Mouse (Mus musculus): Measurements from ENCODE around the gene Orm1.

Orm1 gene

GRCm38 (mm10) chr4:63355877-63356665 is 11.7 kb downstream of the Orm1 start, which contains the start of gene Orm3:
Orm3 (plus strand) TSS chr4:63356162.
- DNase-seq (ENCODE audit: low read depth, low spot score): no peak

GRCm38 (mm10) chr4:63356981-63357570 is 12.7 kb downstream of the Orm1 start:
- DNase-seq (ENCODE audit: low read depth, low spot score): no peak

DNA sequence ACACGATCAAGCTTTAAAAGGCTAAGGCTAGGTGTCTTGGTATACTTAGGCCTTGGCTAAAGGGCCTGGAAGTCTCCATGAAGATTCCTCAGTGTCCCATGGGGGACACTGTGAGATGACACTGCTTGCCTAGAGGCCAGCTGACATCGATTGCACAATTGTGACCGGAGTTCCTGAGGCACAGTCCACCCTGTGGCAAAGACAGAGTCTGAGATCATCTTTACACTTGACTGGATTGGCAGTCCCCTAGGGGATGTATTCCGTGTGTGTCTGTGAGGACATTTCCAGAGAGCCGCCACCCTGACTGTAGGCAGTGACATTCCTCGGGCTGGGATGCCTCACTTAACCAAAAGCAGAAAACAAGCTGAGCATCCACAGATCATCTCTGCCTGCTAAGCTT is 15.5 kb downstream of the Orm1 start:
- no peak for DNase-seq (ENCODE audit: low read depth, low spot score)

- no peak for DNase-seq (ENCODE audit: low read depth, low spot score)
These were observed 17.8 kb downstream of the Orm1 start, which contains the start of gene Orm2 for GRCm38 (mm10) chr4:63362150-63362549. Orm2 (plus strand) TSS chr4:63362449.

GRCm38 (mm10) chr4:63368577-63368976 is 24.2 kb downstream of the Orm1 start:
- DNase-seq (ENCODE audit: low read depth, low spot score): peak; percentile 78

- DNase-seq (ENCODE audit: low read depth, low spot score): no peak
These were observed 26.5 kb downstream of the Orm1 start for GRCm38 (mm10) chr4:63370897-63371296.

DNA sequence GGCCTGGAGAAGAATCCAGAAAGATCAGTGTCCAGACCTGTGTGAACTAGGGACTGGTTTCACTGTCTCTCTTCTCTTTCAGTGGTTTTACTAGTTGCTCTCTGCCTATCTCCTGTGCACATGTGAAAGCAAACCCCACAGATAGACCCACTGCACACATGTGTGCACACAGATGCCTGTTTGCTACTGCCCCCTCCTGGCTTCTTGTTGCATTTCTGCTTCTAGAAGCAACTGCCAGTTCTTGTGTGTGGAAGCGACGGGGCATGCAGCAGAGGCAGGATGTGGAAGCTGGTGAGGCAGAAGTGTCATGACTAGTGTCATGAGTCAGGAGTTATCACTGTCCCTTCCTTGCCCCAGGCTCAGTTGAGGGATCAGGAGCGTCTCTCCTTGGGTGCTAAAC is 27.5 kb downstream of the Orm1 start:
- peak; percentile 24 for DNase-seq (ENCODE audit: low read depth, low spot score)

DNA sequence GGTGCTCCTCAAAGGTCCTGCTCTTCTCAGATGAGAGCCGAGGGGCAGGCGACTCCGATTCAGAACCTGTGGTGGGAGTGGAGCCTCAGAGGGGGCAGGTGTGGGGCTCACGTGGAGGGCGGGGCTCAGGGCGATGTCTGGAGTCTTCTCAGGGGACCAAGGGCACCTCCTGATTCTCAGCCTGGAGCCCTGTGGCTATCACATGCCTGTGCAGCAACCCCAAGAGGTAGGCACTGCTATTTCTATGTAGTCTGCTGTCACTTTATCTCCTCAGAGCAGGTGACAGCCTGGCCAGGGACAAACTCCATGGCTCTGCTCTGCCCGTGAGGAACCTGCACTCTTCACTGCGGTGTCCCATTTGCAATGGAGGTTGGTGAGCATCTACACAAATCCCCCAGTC is 29.0 kb downstream of the Orm1 start:
- DNase-seq (ENCODE audit: low read depth, low spot score): no peak

- no peak for DNase-seq (ENCODE audit: low read depth, low spot score)
These were observed 30.0 kb downstream of the Orm1 start for GRCm38 (mm10) chr4:63374331-63374730.

DNA sequence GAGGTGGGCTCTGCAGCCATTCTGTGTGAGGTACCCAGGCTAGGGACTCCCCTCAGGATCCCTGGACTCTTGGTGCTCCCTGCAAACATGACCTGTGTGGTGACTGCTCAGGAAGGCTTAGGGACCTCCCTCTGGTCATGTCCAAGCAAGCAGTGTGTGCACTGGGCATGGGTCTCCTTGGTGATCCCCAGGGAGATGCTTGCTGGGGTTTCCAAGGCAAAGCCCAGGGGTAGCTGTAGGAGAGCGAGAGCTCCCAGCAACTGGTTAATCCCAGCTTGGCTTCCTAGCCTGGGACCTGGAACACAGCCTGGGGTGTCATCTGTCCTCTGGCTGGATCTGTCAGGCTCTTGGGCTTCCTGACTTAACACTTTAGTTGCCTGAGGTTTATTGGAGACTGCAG is 31.0 kb downstream of the Orm1 start:
- no peak for DNase-seq (ENCODE audit: low read depth, low spot score)

- no peak for DNase-seq (ENCODE audit: low read depth, low spot score)
These were observed 33.1 kb downstream of the Orm1 start for GRCm38 (mm10) chr4:63377483-63377882.

DNA sequence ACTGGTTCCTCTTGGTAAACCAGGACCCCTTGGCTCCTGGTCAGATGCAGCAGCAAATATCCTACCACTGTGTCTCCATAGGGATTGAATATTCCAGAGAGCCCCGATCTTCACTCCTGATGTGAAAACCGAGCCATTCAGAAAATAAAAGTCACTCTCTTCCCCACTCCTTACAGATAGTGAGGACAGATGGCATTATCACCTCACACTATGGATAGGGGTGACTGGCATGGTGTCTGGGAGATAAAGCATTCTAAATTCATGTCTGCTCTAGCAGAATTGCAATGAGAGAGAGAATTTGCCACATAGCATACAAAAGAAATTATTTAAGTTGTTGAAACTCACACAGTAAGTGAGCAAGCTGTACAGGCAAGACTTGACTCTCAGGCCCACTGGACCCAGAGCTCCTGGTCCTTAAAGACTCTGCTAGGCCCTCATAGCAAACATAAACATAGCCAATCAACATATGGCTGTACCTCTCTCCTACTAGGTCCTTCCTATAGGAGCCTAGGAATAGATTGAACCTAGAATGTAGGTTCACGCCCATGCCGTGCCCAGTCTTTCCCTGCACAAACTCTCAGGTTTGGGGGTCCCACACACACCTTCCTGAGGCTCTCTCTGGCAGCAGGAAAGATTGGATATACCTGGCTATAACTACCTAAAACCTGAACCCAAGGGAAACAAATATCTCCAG is 38.5 kb downstream of the Orm1 start:
- no peak for DNase-seq (ENCODE audit: low read depth, low spot score)

DNA sequence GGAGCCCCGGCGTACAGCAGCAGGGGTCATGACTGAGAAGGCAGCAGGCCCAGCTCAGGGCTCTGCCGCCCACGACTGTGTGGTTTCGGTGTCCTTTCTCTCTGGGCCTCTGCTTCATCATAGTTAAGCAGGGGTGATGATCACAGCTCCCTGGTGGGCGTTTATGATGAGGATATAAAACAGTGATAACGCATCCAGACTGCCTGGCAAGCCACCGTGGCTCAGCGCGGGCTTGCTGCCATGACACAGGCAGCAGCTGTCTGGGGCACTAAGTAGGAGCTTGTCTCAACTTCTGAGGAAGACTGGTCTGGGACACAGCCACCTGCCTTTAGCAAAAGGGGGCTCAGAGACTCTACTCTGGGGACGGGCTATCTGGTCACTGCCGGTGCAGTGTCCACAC is 39.1 kb downstream of the Orm1 start:
- no peak for DNase-seq (ENCODE audit: low read depth, low spot score)

- DNase-seq (ENCODE audit: low read depth, low spot score): no peak
These were observed 39.9 kb downstream of the Orm1 start for GRCm38 (mm10) chr4:63384262-63384661.

GRCm38 (mm10) chr4:63385253-63385652 is 40.9 kb downstream of the Orm1 start:
- no peak for DNase-seq (ENCODE audit: low read depth, low spot score)

GRCm38 (mm10) chr4:63385784-63386183 is 41.4 kb downstream of the Orm1 start:
- DNase-seq (ENCODE audit: low read depth, low spot score): no peak

- no peak for DNase-seq (ENCODE audit: low read depth, low spot score)
These were observed 43.7 kb downstream of the Orm1 start for GRCm38 (mm10) chr4:63388029-63388428.

- DNase-seq (ENCODE audit: low read depth, low spot score): no peak
These were observed 44.9 kb downstream of the Orm1 start for GRCm38 (mm10) chr4:63389121-63389886.

- no peak for DNase-seq (ENCODE audit: low read depth, low spot score)
These were observed 45.6 kb downstream of the Orm1 start for GRCm38 (mm10) chr4:63389887-63390528.

- no peak for DNase-seq (ENCODE audit: low read depth, low spot score)
These were observed 47.0 kb downstream of the Orm1 start for GRCm38 (mm10) chr4:63391322-63391721.
